8 mouse cellular contexts compared by ENCODE assay signal in the genomic region with DNA sequence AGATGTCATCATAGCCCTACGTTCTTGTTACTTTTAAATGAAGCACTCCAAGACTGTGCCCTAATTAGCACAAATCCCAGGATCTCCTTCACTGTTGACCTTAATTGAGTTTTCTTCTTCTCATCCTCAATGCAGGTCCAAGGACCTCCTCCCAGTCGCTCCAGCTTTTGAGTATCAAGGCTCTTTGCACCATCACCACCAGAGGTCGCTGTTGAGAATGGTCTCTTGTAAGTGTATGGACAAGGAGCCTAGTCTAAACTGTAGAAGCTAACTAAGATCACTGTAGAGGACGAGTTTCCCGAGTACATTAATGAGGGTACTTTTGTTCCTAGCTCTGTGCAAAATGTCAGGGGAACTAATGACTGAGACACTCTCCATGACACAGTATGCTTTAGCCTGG. TPM values are rescaled to one million over a fixed set of nuclear protein-coding genes. Genes with fewer than 3 reads are reported as not detected.
DNase-seq lines count a peak whose midpoint lies in the region; ATAC-seq and TF ChIP-seq lines count a peak whose summit lies in the region.

No protein-coding gene starts in this region.

- no peaks in the 10 kb centered on the region for H3K36me3 ChIP-seq in lung, postnatal 0 days (ENCODE audit: insufficient read depth, low read length)

- WGBS in lung, postnatal 0 days = 32% methylated on average over 5 of the region's 5 CpGs

- TF ChIP-seq EP300 in lung, postnatal 0 days (IDR thresholded peaks at IDR 0.05) = no peak

- no peaks in the 10 kb centered on the region for H3K27me3 ChIP-seq in lung, postnatal 0 days (replicated peaks; ENCODE audit: insufficient read depth, low read length)

- no peaks in the 10 kb centered on the region for H3K9me3 ChIP-seq in lung, postnatal 0 days (ENCODE audit: low read length)

- DNase-seq in gastrocnemius, adult 18-20 months (ENCODE audit: low spot score) = peak; percentile 65
- no peak for DNase-seq in gastrocnemius, postnatal 25 days
- peak; percentile 77 for DNase-seq in 3T3-L1 (ENCODE audit: low read depth, low spot score)
- peak; percentile 15 for DNase-seq in adrenal gland, adult 8-10 months
- DNase-seq in embryo, embryonic 11 days = peak; percentile 85
- DNase-seq in kidney, postnatal 10 days = peak; percentile 74
- DNase-seq in lung, postnatal 0 days (ENCODE audit: low spot score) = peak; percentile 55
- DNase-seq in spleen, postnatal 36 days (ENCODE audit: low spot score in 2 of 2) = peak; percentile 19 to 31

- no peak for ATAC-seq in lung, postnatal 0 days

- H3K9ac ChIP-seq in lung, postnatal 0 days (replicated peaks; ENCODE audit: low read depth) = no peak overlapping the region

- peak; percentile 73 for TF ChIP-seq CTCF in lung, postnatal 0 days (IDR thresholded peaks at IDR 0.05)

- no peak overlapping the region for H3K27ac ChIP-seq in lung, postnatal 0 days (ENCODE audit: low read length)

- H3K4me3 ChIP-seq in lung, postnatal 0 days (ENCODE audit: low read depth, low read length) = no peak overlapping the region

- no peak overlapping the region for H3K4me2 ChIP-seq in lung, postnatal 0 days (replicated peaks; ENCODE audit: low read depth, low read length)

- no peaks in the 10 kb centered on the region for H3K4me1 ChIP-seq in lung, postnatal 0 days (ENCODE audit: insufficient read depth, low read depth, low read length)

RNA-seq across cellular contexts. Expression of a gene that starts 14.9 kb away (rescaled TPM):
- under 1 TPM; 0.11 to 0.31 TPM for total RNA-seq in gastrocnemius, adult 18-20 months (2021)
- total RNA-seq in gastrocnemius, postnatal 25 days (2021) = not detected
- total RNA-seq in adrenal gland, adult 8-10 months (2022) = 1 to 10 TPM; 3.2 to 5.1 (median 4.2) TPM
- 0.05 and 0.06 TPM in 2 replicates for polyA plus RNA-seq in lung, postnatal 0 days (2015; fragmentation: Nextera tagmentation; extraction: Ambion mirVana)

RNA-seq across cellular contexts. Expression of a gene that starts 52.2 kb away (rescaled TPM):
- total RNA-seq in gastrocnemius, adult 18-20 months (2021) = 1 to 10 TPM in 1 of 2 experiments, under 1 TPM in 1; 0.48 to 1.5 TPM
- under 1 TPM; 0.35 to 0.46 TPM for total RNA-seq in gastrocnemius, postnatal 25 days (2021)
- total RNA-seq in adrenal gland, adult 8-10 months (2022) = 1 to 10 TPM in 3 of 4 experiments, under 1 TPM in 1; 0.74 to 2.6 (median 1.2) TPM
- 3.4 and 12.1 TPM in 2 replicates for polyA plus RNA-seq in lung, postnatal 0 days (2015; fragmentation: Nextera tagmentation; extraction: Ambion mirVana)

RNA-seq across cellular contexts. Expression of a gene that starts 55.2 kb away (rescaled TPM):
- total RNA-seq in gastrocnemius, adult 18-20 months (2021) = not detected
- total RNA-seq in gastrocnemius, postnatal 25 days (2021) = not detected
- total RNA-seq in adrenal gland, adult 8-10 months (2022) = not detected
- polyA plus RNA-seq in lung, postnatal 0 days (2015; fragmentation: Nextera tagmentation; extraction: Ambion mirVana) = not detected in 2 replicates
